Mouse (Mus musculus): ENCODE data around the gene Sptlc2. TPM values are rescaled to one million over a fixed set of nuclear protein-coding genes. Genes with fewer than 3 reads are reported as not detected.

Sptlc2 gene
- total and polyA plus RNA-seq, 3 experiments = 37.1 to 68.6 (median 49.2) TPM

- dilution Hi-C loops (cut with MboI; ENCODE audit: extremely low pct_ligation_motif_present, extremely low pct_unique_long_range_greater_than_20kb, low sequenced_read_pairs) = no loop called here
- no peak overlapping the region for H3K4me2 ChIP-seq (ENCODE audit: insufficient read depth, low read depth, poor library complexity, severe bottlenecking)
- no peaks in the 10 kb centered on the region for H3K79me2 ChIP-seq (replicated peaks; ENCODE audit: control insufficient read depth, extremely low read depth, insufficient read depth, poor library complexity, severe bottlenecking)
- peaks cover 2 to 8% of the 10 kb centered on the region in 2 experiments; a peak in 2 of 4 replicates for H3K4me1 ChIP-seq (ENCODE audit: control insufficient read depth in 1 of 2, insufficient read depth in 2 of 2)
- in situ Hi-C loops (cut with MboI; ENCODE audit: low pct_ligation_motif_present, low pct_unique_long_range_greater_than_20kb, low sequenced_read_pairs) = no loop called here
- no peak for TF ChIP-seq JUN (IDR thresholded peaks at IDR 0.05; ENCODE audit: insufficient read depth, low read depth, low read length)
- no peak for TF ChIP-seq TBP (conservative IDR thresholded peaks at IDR 0.05; ENCODE audit: low read depth, low read length)
- TF ChIP-seq IRF4 (IDR thresholded peaks at IDR 0.05; ENCODE audit: low read depth, low read length) = no peak
- H3K4me3 ChIP-seq (replicated peaks in 1 of 3; ENCODE audit: low read depth in 2 of 3, low read length in 2 of 3, poor library complexity in 1 of 3) = no peak overlapping the region
- H3K27ac ChIP-seq (ENCODE audit: insufficient read depth, low read depth) = no peak overlapping the region
- no peak for DNase-seq (ENCODE audit: extremely low read depth)
- peaks cover 2 to 34% of the 10 kb centered on the region in 2 experiments for H3K36me3 ChIP-seq (replicated peaks in 1 of 2; ENCODE audit: control insufficient read depth in 1 of 2, insufficient read depth in 1 of 2, low read length in 1 of 2)
- no peaks in the 10 kb centered on the region for H3K27me3 ChIP-seq (replicated peaks)
- H3K9me3 ChIP-seq (replicated peaks; ENCODE audit: low read length) = no peaks in the 10 kb centered on the region
- H3K9ac ChIP-seq (ENCODE audit: insufficient read depth, low read depth) = no peak overlapping the region
These were observed 18.8 kb downstream of the Sptlc2 start for GRCm38 (mm10) chr12:87369319-87369718.

- in situ Hi-C loops (cut with MboI; ENCODE audit: low pct_ligation_motif_present, low pct_unique_long_range_greater_than_20kb, low sequenced_read_pairs) = no loop called here
- TF ChIP-seq POLR2A (IDR thresholded peaks at IDR 0.05; ENCODE audit: low read depth, low read length) (no peak), NRF1 (IDR thresholded peaks at IDR 0.05; ENCODE audit: low read depth, low read length) (no peak), RAD21 (IDR thresholded peaks at IDR 0.05; ENCODE audit: low read depth, low read length) (no peak), KAT2A (IDR thresholded peaks at IDR 0.05; ENCODE audit: insufficient replicate concordance, low read length) (no peak), ZMIZ1 (IDR thresholded peaks at IDR 0.05; ENCODE audit: low read depth, low read length) (no peak)
- H3K36me3 ChIP-seq (replicated peaks in 1 of 2; ENCODE audit: control insufficient read depth in 1 of 2, insufficient read depth in 1 of 2, low read length in 1 of 2) = peaks cover 2 to 35% of the 10 kb centered on the region in 2 experiments
These were observed 20.1 kb downstream of the Sptlc2 start for GRCm38 (mm10) chr12:87368092-87368491.

GRCm38 (mm10) chr12:87365676-87366075, 22.5 kb downstream of the Sptlc2 start:
- Histone ChIP-seq H3K27ac (ENCODE audit: insufficient read depth, low read depth) (no peak overlapping the region), H3K79me2 (replicated peaks; ENCODE audit: control insufficient read depth, extremely low read depth, insufficient read depth, poor library complexity, severe bottlenecking) (no peaks in the 10 kb centered on the region), H3K36me3 (replicated peaks in 1 of 2; ENCODE audit: control insufficient read depth in 1 of 2, insufficient read depth in 1 of 2, low read length in 1 of 2) (peaks cover 4 to 41% of the 10 kb centered on the region in 2 experiments), H3K4me3 (replicated peaks in 1 of 3; ENCODE audit: low read depth in 2 of 3, low read length in 2 of 3, poor library complexity in 1 of 3) (no peak overlapping the region), H3K4me2 (ENCODE audit: insufficient read depth, low read depth, poor library complexity, severe bottlenecking) (no peak overlapping the region), H3K9me3 (replicated peaks; ENCODE audit: low read length) (no peaks in the 10 kb centered on the region), H3K27me3 (replicated peaks) (no peaks in the 10 kb centered on the region), H3K9ac (ENCODE audit: insufficient read depth, low read depth) (no peak overlapping the region), H3K4me1 (ENCODE audit: control insufficient read depth in 1 of 2, insufficient read depth in 2 of 2) (no peaks in the 10 kb centered on the region)
- in situ Hi-C loops (cut with MboI; ENCODE audit: low pct_ligation_motif_present, low pct_unique_long_range_greater_than_20kb, low sequenced_read_pairs) = no loop called here
- dilution Hi-C loops (cut with MboI; ENCODE audit: extremely low pct_ligation_motif_present, extremely low pct_unique_long_range_greater_than_20kb, low sequenced_read_pairs) = no loop called here
- TF ChIP-seq CHD1 (IDR thresholded peaks at IDR 0.05; ENCODE audit: low read depth, low read length) = no peak
- TF ChIP-seq IRF4 (IDR thresholded peaks at IDR 0.05; ENCODE audit: low read depth, low read length) = no peak
- no peak for TF ChIP-seq MXI1 (IDR thresholded peaks at IDR 0.05; ENCODE audit: low read depth, low read length)
- no peak for TF ChIP-seq TBP (conservative IDR thresholded peaks at IDR 0.05; ENCODE audit: low read depth, low read length)
- TF ChIP-seq MAX (IDR thresholded peaks at IDR 0.05; ENCODE audit: low read length) = no peak
- TF ChIP-seq NELFE (IDR thresholded peaks at IDR 0.05; ENCODE audit: low read depth, low read length) = no peak
- TF ChIP-seq POLR2A (IDR thresholded peaks at IDR 0.05; ENCODE audit: low read depth, low read length) = no peak
- no peak for TF ChIP-seq MAZ (IDR thresholded peaks at IDR 0.05; ENCODE audit: low read depth, low read length)
- no peak for TF ChIP-seq USF1 (IDR thresholded peaks at IDR 0.05; ENCODE audit: low read depth, low read length)
- no peak for TF ChIP-seq ZNF384 (IDR thresholded peaks at IDR 0.05; ENCODE audit: low read depth, low read length)
- TF ChIP-seq ETS1 (conservative IDR thresholded peaks at IDR 0.05; ENCODE audit: low read depth, low read length) = no peak
- TF ChIP-seq SIN3A (IDR thresholded peaks at IDR 0.05; ENCODE audit: low read length) = no peak
- no peak for TF ChIP-seq HCFC1 (IDR thresholded peaks at IDR 0.05; ENCODE audit: low read depth, low read length)
- DNase-seq (ENCODE audit: extremely low read depth) = no peak

More at GRCm38 (mm10) chr12:87368092-87368491, 20.1 kb downstream of the Sptlc2 start:
- Histone ChIP-seq H3K4me2 (ENCODE audit: insufficient read depth, low read depth, poor library complexity, severe bottlenecking) (no peak overlapping the region), H3K27ac (ENCODE audit: insufficient read depth, low read depth) (no peak overlapping the region), H3K79me2 (replicated peaks; ENCODE audit: control insufficient read depth, extremely low read depth, insufficient read depth, poor library complexity, severe bottlenecking) (no peaks in the 10 kb centered on the region), H3K4me3 (replicated peaks in 1 of 3; ENCODE audit: low read depth in 2 of 3, low read length in 2 of 3, poor library complexity in 1 of 3) (no peak overlapping the region), H3K27me3 (replicated peaks) (no peaks in the 10 kb centered on the region), H3K4me1 (ENCODE audit: control insufficient read depth in 1 of 2, insufficient read depth in 2 of 2) (no peaks in the 10 kb centered on the region; a peak in 1 of 4 replicates), H3K9ac (ENCODE audit: insufficient read depth, low read depth) (no peak overlapping the region), H3K9me3 (replicated peaks; ENCODE audit: low read length) (no peaks in the 10 kb centered on the region)
- dilution Hi-C loops (cut with MboI; ENCODE audit: extremely low pct_ligation_motif_present, extremely low pct_unique_long_range_greater_than_20kb, low sequenced_read_pairs) = no loop called here
- no peak for DNase-seq (ENCODE audit: extremely low read depth)

Measured in CH12.LX (cell line).